Mouse (Mus musculus) frontal cortex, adult (tissue): ENCODE data around the gene Zfhx3.

Experiments
- ATAC-seq: cut with Nextera tagmentation; 2 replicates; pipeline ENCODE4 v1.9.2; 2017; ENCODE audit warnings: mild to moderate bottlenecking, moderate library complexity, mixed read lengths; ENCODE audit not compliant: low TSS enrichment

Zfhx3 gene

GRCm38 (mm10) chr8:108701381-108702175, 759.1 kb downstream of the Zfhx3 start:
- no peak for ATAC-seq

- ATAC-seq, result no peak
Observed at GRCm38 (mm10) chr8:108702201-108702600, 759.8 kb downstream of the Zfhx3 start.

GRCm38 (mm10) chr8:108705751-108706150, 763.3 kb downstream of the Zfhx3 start:
- ATAC-seq, result no peak

- ATAC-seq, result no peak
Observed at GRCm38 (mm10) chr8:108706491-108706847, 764.0 kb downstream of the Zfhx3 start.

- no peak for ATAC-seq
Observed at GRCm38 (mm10) chr8:108706848-108707541, 764.6 kb downstream of the Zfhx3 start.

GRCm38 (mm10) chr8:108707576-108708281, 765.3 kb downstream of the Zfhx3 start:
- no peak for ATAC-seq

GRCm38 (mm10) chr8:108708833-108709387, 766.5 kb downstream of the Zfhx3 start:
- no peak for ATAC-seq

- ATAC-seq, result no peak
Observed at GRCm38 (mm10) chr8:108709441-108709840, 767.0 kb downstream of the Zfhx3 start.

- no peak for ATAC-seq
Observed at GRCm38 (mm10) chr8:108709928-108710606, 767.6 kb downstream of the Zfhx3 start.

- no peak for ATAC-seq
Observed at GRCm38 (mm10) chr8:108710607-108711489, 768.4 kb downstream of the Zfhx3 start.

- ATAC-seq, result no peak
Observed at GRCm38 (mm10) chr8:108711490-108711793, 769.0 kb downstream of the Zfhx3 start.

GRCm38 (mm10) chr8:108712001-108712411, 769.6 kb downstream of the Zfhx3 start:
- no peak for ATAC-seq

- no peak for ATAC-seq
Observed at GRCm38 (mm10) chr8:108712607-108713006, 770.2 kb downstream of the Zfhx3 start.

GRCm38 (mm10) chr8:108713346-108714142, 771.1 kb downstream of the Zfhx3 start:
- ATAC-seq, result no peak

- no peak for ATAC-seq
Observed at GRCm38 (mm10) chr8:108714143-108714635, 771.7 kb downstream of the Zfhx3 start.

- peak; percentile 62 for ATAC-seq
Observed at GRCm38 (mm10) chr8:108714636-108715415, 772.4 kb downstream of the Zfhx3 start.

- no peak; the same call in 1 of the 2 replicates for ATAC-seq
Observed at GRCm38 (mm10) chr8:108715416-108715948, 773.0 kb downstream of the Zfhx3 start.

- ATAC-seq, result no peak
Observed at GRCm38 (mm10) chr8:108716291-108716811, 773.9 kb downstream of the Zfhx3 start.
